Mouse (Mus musculus) midbrain, embryonic 12.5 days (tissue): Measurements from ENCODE around the gene Fahd1. TPM values are rescaled to one million over a fixed set of nuclear protein-coding genes. Genes with fewer than 3 reads are reported as not detected.

Experiments
- ATAC-seq: fragments of 200-750 bp; cut with Nextera tagmentation; 2 replicates; pipeline ENCODE4 v1.8.0; 2017; ENCODE audit warnings: low read depth, moderate TSS enrichment, moderate library complexity; ENCODE audit not compliant: low FRiP score
- H3K27ac ChIP-seq: fragments of 300-500 bp; sonication (generic); replicated peaks from 2 replicates; pipeline ENCODE4 v1.5.1; 2016; ENCODE audit warnings: mild to moderate bottlenecking
- H3K27me3 ChIP-seq: fragments of 300-500 bp; sonication (generic); 2 replicates; pipeline ENCODE4 v1.6.1; 2016; ENCODE audit warnings: mild to moderate bottlenecking
- H3K36me3 ChIP-seq: fragments of 300-500 bp; sonication (generic); 2 replicates; pipeline ENCODE4 v1.6.1; 2016
- H3K4me1 ChIP-seq: fragments of 300-500 bp; sonication (generic); 2 replicates; pipeline ENCODE4 v1.6.1; 2016
- H3K4me2 ChIP-seq: fragments of 300-500 bp; sonication (generic); replicated peaks from 2 replicates; pipeline ENCODE4 v1.6.1; 2016; ENCODE audit warnings: mild to moderate bottlenecking, moderate library complexity
- H3K4me3 ChIP-seq: fragments of 300-500 bp; sonication (generic); 2 replicates; pipeline ENCODE4 v1.5.1; 2016; ENCODE audit warnings: mild to moderate bottlenecking
- H3K9ac ChIP-seq: fragments of 300-500 bp; sonication (generic); replicated peaks from 2 replicates; pipeline ENCODE4 v1.6.1; 2016; ENCODE audit warnings: mild to moderate bottlenecking, moderate library complexity
- H3K9me3 ChIP-seq: fragments of 300-500 bp; sonication (generic); 2 replicates; pipeline ENCODE4 v1.6.1; 2016; ENCODE audit warnings: mild to moderate bottlenecking
- WGBS: fragments of 180-500 bp; shearing (Covaris S2); methylation state at CpG from one replicate; pipeline ENCODE4 v1.1.7; 2016; 5-methylcytosine and 5-hydroxymethylcytosine counted together
- polyA plus RNA-seq: library from polyadenylated mRNA; unstranded; fragments of >200 nt; fragmentation: Nextera tagmentation; extraction: Ambion mirVana; gene quantifications from 2 replicates; pipeline ENCODE4 v1.2.1, GENCODE M21; 2016

The Fahd1 gene
- polyA plus RNA-seq, result 18.1 and 20.5 TPM in 2 replicates

GRCm38 (mm10) chr17:24850065-24850772, at the start of gene Fahd1:
TSS of gene Fahd1 (minus strand) at chr17:24850364.
- peak within 1 kb of the TSS; percentile 75 for H3K9ac ChIP-seq
- H3K27me3 ChIP-seq, result peaks cover 12% of the 10 kb centered on the region
- peak; percentile 100 for ATAC-seq
- peaks cover 7% of the 10 kb centered on the region for H3K36me3 ChIP-seq
- H3K27ac ChIP-seq, result peak within 1 kb of the TSS; percentile 94
- peak within 1 kb of the TSS; percentile 94 for H3K4me2 ChIP-seq
- WGBS, result 0% methylated on average over 58 of the region's 58 CpGs
- H3K9me3 ChIP-seq, result no peaks in the 10 kb centered on the region
- H3K4me3 ChIP-seq, result peak within 1 kb of the TSS; percentile 78
- H3K4me1 ChIP-seq, result peaks cover 21% of the 10 kb centered on the region

DNA sequence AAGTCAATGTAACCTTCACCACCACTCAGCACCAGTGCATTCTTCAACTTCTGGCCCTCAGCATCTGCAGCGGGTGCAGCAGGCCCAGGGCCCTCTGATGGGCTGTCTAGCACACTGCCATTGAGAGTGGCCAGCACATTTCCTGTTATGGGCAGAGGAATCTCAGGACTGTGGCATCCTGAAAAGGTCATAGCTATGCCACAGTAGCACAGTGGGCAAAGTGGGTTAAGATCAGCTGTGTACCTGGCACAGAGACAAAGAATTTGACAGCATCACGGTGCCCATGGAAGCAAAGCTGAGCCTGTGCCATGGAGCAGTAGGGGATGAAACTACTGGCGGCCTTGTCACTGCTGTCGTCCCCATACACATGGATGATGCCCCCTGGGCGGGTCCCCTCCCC, 49.0 kb upstream of the Fahd1 start:
- H3K27ac ChIP-seq, result no peak overlapping the region
- no peak for ATAC-seq
- peaks cover 28% of the 10 kb centered on the region for H3K4me1 ChIP-seq
- no peak overlapping the region for H3K4me3 ChIP-seq
- H3K27me3 ChIP-seq, result no peaks in the 10 kb centered on the region
- H3K9me3 ChIP-seq, result no peaks in the 10 kb centered on the region
- H3K36me3 ChIP-seq, result peaks cover 69% of the 10 kb centered on the region
- no peak overlapping the region for H3K9ac ChIP-seq
- WGBS, result 86% methylated on average over 5 of the region's 5 CpGs
- no peak overlapping the region for H3K4me2 ChIP-seq

DNA sequence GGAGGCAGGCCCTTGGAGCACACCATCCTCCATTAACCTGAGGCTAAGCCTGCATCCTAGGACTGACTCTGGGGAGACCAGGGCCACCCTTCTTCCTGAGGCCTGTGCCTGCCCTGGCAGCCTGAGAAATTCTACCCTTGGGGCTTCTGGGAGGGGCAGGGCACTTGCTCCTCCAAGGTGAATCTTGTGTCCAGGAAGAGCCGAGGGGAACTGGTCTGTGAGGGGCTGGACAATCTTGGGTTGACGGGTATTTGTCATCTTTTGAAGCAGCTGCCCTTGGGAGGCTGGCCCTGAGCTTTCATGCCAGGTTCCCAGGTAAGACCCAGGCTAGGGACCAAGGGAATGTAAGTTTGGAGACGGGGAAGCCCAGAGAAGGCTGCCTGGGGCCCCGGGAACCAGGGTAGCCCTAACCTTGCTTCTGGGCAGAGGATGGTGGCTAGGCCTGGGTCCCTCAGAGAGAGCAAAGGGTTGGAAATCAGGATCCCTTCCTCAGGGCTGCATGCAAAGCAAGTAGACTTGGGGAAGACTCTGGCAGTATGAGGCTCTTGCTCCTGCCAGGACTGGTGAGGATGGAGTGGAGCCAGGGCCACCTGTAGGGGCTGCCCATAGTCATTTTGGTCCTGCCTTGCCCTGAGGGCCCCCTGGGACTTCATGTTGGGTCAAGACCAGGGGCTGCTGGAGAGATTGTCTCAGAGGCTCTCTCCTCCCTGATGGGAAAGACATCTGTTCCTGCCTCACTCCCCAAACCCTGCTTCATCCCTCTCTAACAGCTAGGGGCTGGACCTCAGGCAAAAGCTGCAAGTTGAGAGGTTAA, 48.1 kb upstream of the Fahd1 start:
- Histone ChIP-seq H3K27me3 (no peaks in the 10 kb centered on the region), H3K27ac (no peak overlapping the region), H3K9ac (no peak overlapping the region; the same call in 1 of the 2 replicates), H3K4me3 (0 out of 2 replicates have a peak overlapping the region, but pooled peaks have one; percentile 91), H3K9me3 (no peaks in the 10 kb centered on the region), H3K4me2 (0 out of 2 replicates have a peak overlapping the region, but pooled peaks have one; percentile 100), H3K36me3 (peaks cover 66% of the 10 kb centered on the region), H3K4me1 (peaks cover 37% of the 10 kb centered on the region)
- ATAC-seq, result no peak
- 87% methylated on average over 4 of the region's 4 CpGs for WGBS

DNA sequence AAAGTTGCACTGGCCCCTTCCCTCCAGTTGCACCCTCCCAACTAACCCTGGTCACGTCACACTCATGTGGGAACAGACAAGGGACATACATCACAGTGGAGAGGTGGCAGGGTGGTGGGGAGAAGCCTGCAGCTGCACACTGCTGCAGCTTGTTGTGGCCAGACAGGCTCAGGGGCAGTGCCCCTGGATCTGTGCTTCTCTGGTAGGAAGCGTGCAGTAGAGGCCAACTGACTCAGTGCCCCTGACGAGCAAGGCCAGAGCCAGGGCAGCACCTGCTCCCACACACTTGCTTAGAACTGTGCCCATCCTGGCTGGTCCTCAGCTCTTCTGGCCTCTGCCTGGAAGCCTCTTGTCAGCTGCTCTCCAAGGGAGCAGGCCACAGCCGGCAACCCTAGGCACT, 47.4 kb upstream of the Fahd1 start:
- Histone ChIP-seq H3K27ac (no peak overlapping the region), H3K4me2 (peak overlapping the region; percentile 100), H3K4me1 (peaks cover 37% of the 10 kb centered on the region), H3K9ac (no peak overlapping the region; the same call in 1 of the 2 replicates), H3K9me3 (no peaks in the 10 kb centered on the region), H3K36me3 (peaks cover 66% of the 10 kb centered on the region), H3K27me3 (no peaks in the 10 kb centered on the region), H3K4me3 (peak overlapping the region; percentile 91)
- 84% methylated on average over 4 of the region's 4 CpGs for WGBS
- no peak for ATAC-seq

- WGBS, result 39% methylated on average over 11 of the region's 11 CpGs
- peak overlapping the region; percentile 91 for H3K4me3 ChIP-seq
Measured at GRCm38 (mm10) chr17:24896993-24897269, 46.8 kb upstream of the Fahd1 start.

GRCm38 (mm10) chr17:24896241-24896992, 46.3 kb upstream of the Fahd1 start, which contains the start of gene Nme3:
TSS of gene Nme3 (plus strand) at chr17:24896500.
- H3K27ac ChIP-seq, result peak within 1 kb of the TSS; percentile 79
- 1% methylated on average over 50 of the region's 50 CpGs for WGBS
- no peaks in the 10 kb centered on the region for H3K27me3 ChIP-seq
- H3K9ac ChIP-seq, result peak within 1 kb of the TSS; percentile 87
- H3K4me1 ChIP-seq, result peaks cover 37% of the 10 kb centered on the region
- ATAC-seq, result peak; percentile 73
- peak within 1 kb of the TSS; percentile 91 for H3K4me3 ChIP-seq
- peak within 1 kb of the TSS; percentile 100 for H3K4me2 ChIP-seq
- H3K36me3 ChIP-seq, result peaks cover 66% of the 10 kb centered on the region
- H3K9me3 ChIP-seq, result no peaks in the 10 kb centered on the region

More at GRCm38 (mm10) chr17:24896993-24897269, 46.8 kb upstream of the Fahd1 start:
- peaks cover 66% of the 10 kb centered on the region for H3K36me3 ChIP-seq
- H3K9me3 ChIP-seq, result no peaks in the 10 kb centered on the region
- 0 out of 2 replicates have a peak, but pooled peaks have one; percentile 1 for ATAC-seq
- H3K27ac ChIP-seq, result peak overlapping the region; percentile 65; the same call in 1 of the 2 replicates
- H3K4me1 ChIP-seq, result peaks cover 37% of the 10 kb centered on the region
- peak overlapping the region; percentile 87 for H3K9ac ChIP-seq
- H3K4me2 ChIP-seq, result peak overlapping the region; percentile 100
- no peaks in the 10 kb centered on the region for H3K27me3 ChIP-seq

GRCm38 (mm10) chr17:24895571-24896240, 45.5 kb upstream of the Fahd1 start:
- Histone ChIP-seq H3K36me3 (peaks cover 66% of the 10 kb centered on the region), H3K27ac (peak overlapping the region; percentile 79)

DNA sequence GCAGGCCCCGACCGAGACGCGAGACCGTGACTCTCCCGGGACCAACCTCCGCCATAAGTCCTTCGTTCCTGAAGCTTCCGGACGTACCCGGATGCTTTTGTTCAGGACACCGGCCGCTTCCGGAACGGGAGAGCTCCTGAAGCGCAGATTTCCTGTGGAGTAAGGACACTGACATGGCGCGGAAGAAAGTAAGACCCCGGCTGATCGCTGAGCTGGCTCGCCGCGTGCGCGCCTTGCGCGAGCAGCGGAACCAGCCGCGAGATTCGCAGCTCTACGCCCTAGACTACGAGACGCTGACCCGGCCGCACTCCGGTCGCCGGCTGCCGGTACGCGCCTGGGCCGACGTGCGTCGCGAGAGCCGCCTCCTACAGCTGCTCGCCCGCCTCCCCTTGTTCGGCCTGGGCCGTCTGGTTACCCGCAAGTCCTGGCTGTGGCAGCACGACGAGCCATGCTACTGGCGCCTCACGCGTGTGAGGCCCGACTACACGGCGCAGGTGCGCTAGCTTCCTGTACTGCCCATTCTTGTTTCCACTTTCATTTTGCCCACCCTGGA, 44.9 kb upstream of the Fahd1 start, which contains the start of the genes Eme2 and Mrps34:
Eme2 (minus strand) TSS at position 93 of the 553 bp plus-strand sequence.
Mrps34 (plus strand) TSS at position 122 of the 553 bp plus-strand sequence.
- Histone ChIP-seq H3K9me3 (no peaks in the 10 kb centered on the region), H3K36me3 (peaks cover 66% of the 10 kb centered on the region), H3K4me3 (peak within 1 kb of the TSS; percentile 91), H3K27ac (peak within 1 kb of the TSS; percentile 79), H3K4me2 (peak within 1 kb of the TSS; percentile 100), H3K27me3 (no peaks in the 10 kb centered on the region), H3K9ac (peak within 1 kb of the TSS; percentile 87), H3K4me1 (peaks cover 37% of the 10 kb centered on the region)
- WGBS, result under 1% methylated on average over 62 of the region's 62 CpGs
- ATAC-seq, result peak; percentile 42

More at GRCm38 (mm10) chr17:24895571-24896240, 45.5 kb upstream of the Fahd1 start:
- Histone ChIP-seq H3K4me3 (peak overlapping the region; percentile 91), H3K27me3 (no peaks in the 10 kb centered on the region), H3K4me2 (peak overlapping the region; percentile 100), H3K4me1 (peaks cover 37% of the 10 kb centered on the region), H3K9ac (peak overlapping the region; percentile 87), H3K9me3 (no peaks in the 10 kb centered on the region)
- WGBS, result 13% methylated on average over 23 of the region's 23 CpGs
- peak; percentile 4; the same call in 1 of the 2 replicates for ATAC-seq

DNA sequence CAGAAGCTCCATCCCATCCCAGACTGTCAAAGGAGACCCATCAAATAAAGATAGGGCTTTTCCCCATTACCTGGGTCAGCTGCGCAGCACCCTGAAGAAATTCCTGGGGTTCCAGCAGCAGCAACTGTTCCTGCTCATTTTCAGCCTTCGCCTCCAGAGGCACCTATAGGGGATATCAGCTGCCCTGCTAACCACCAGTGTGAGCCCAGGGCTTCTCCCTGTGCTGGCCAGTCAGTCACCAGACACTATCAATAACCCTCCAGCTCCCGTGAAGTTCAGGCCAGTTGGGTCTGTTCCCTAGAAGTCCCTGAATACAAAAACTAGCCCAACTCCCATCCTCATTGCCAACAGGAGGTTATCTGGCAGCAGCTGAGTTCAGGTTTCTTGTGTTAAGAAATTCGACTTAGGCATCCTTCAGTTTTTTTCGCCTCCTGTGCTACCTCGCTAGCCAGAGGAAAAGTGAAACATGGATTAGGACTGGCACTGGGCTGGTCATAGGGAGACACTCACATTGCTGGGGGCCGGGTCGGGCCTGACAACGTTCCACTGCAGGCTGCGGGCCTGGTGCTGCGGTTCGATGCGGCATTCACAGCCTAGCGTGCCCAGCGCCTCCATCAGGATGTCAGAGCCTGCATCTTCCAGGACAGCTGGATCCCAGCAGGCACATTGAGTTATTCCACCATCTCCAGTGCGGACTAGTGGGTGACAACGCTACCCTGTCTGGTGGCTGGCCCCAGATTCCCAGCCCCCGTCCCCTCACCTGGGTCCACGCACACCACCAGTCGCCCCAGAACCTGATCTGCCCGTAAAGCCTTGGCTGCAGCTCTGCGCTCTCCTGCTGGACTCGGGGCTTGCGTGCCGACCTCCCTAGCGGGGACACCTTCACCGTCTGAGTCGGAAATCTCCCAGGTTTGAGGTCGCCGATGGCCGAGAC, 44.2 kb upstream of the Fahd1 start:
- Histone ChIP-seq H3K4me1 (peaks cover 37% of the 10 kb centered on the region), H3K9me3 (no peaks in the 10 kb centered on the region), H3K4me3 (peak overlapping the region; percentile 91), H3K27me3 (no peaks in the 10 kb centered on the region), H3K36me3 (peaks cover 65% of the 10 kb centered on the region), H3K27ac (peak overlapping the region; percentile 79), H3K9ac (peak overlapping the region; percentile 87), H3K4me2 (peak overlapping the region; percentile 100)
- 12% methylated on average over 31 of the region's 31 CpGs for WGBS
- ATAC-seq, result peak; percentile 10; the same call in 1 of the 2 replicates

DNA sequence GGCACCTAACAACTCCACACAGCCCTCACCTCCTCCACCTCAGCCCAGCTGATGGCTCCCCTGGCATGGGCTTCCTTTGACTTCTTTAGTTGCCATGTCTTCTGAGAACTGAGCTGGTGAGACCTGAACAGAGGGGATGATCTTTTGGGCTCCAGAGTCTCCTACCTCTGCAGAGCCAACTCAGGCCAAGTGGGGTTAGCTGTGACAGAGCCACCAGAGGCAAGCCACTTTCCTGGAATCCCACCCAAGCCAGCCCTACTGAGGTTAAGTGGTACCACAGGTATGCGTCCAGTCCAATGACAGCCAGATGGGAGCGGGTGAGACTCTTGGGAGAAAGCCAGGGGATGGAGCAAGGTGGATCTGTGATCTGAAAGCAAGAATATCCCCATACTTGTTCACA, 43.1 kb upstream of the Fahd1 start:
- Histone ChIP-seq H3K9ac (no peak overlapping the region), H3K27ac (no peak overlapping the region), H3K27me3 (no peaks in the 10 kb centered on the region), H3K9me3 (no peaks in the 10 kb centered on the region), H3K36me3 (peaks cover 58% of the 10 kb centered on the region), H3K4me2 (no peak overlapping the region), H3K4me1 (peaks cover 40% of the 10 kb centered on the region), H3K4me3 (0 out of 2 replicates have a peak overlapping the region, but pooled peaks have one; percentile 10)
- WGBS, result 91% methylated on average over 2 of the region's 2 CpGs
- no peak for ATAC-seq
